Mouse (Mus musculus): Measurements from ENCODE around the gene Gm17545.

The Gm17545 gene

DNA sequence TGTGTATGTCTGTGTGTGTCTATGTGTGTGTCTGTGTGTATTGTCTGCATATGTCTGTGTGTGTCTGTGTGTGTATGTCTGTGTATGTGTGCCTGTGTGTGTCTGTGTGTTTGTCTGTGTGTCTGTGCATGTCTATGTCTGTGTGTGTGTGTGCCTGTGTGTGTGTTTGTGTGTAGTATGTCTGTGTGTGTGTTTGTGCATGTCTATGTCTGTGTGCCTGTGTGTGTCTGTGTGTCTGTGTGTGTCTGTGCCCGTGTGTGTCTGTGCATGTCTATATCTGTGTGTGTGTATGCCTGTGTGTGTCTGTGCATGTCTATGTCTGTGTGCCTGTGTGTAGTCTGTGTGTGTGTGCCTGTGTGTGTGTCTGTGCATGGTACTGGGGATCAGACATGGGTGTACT lies 9.0 kb upstream of the Gm17545 start:
- no peak for DNase-seq (ENCODE audit: low read depth, low spot score)

GRCm38 (mm10) chr9:22447213-22447612 lies 6.9 kb upstream of the Gm17545 start:
- no peak for DNase-seq (ENCODE audit: low read depth, low spot score)

GRCm38 (mm10) chr9:22448420-22448819 lies 5.7 kb upstream of the Gm17545 start:
- DNase-seq (ENCODE audit: low read depth, low spot score) = no peak

DNA sequence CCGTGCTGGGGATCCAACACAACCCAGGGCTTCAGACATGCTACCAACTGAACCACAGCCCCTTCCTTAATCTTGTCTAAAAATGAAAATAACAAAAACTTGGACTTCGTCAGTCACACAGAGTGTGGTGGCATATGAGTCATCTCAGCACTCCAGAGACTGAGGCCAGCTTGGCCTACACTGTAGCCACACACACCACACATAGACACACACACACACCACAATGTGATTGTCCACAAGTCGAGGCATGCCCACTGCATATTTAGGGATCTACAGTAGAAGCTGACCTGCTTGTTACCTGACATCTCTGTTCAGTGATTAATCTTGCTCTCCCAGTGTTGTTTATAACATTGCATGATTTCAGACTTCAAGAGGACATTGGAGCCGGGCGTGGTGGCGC lies 4.9 kb upstream of the Gm17545 start:
- DNase-seq (ENCODE audit: low read depth, low spot score) = no peak

GRCm38 (mm10) chr9:22452697-22453096 lies 1.4 kb upstream of the Gm17545 start:
- DNase-seq (ENCODE audit: low read depth, low spot score) = no peak

DNA sequence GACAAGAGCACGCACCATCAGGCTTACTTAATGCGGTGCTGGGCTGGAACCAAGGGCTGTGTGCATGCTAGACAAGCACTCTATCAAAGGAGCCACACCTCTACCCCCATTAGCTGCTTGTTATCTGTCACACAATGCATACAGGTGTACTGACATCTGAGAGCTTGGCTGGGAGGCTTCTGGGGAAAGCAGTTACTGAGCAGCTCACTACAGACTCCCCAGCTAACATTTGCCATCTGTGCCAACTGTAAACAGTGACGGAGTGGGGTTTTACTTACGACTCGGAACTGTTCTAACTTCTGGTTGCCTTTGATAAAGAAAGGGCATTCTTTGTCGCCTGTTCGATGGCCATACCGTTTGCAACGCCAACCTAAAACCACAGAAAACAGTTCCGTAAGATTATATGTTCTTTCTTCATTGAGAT lies 577 bp upstream of the Gm17545 start:
- DNase-seq (ENCODE audit: low read depth, low spot score) = no peak

DNA sequence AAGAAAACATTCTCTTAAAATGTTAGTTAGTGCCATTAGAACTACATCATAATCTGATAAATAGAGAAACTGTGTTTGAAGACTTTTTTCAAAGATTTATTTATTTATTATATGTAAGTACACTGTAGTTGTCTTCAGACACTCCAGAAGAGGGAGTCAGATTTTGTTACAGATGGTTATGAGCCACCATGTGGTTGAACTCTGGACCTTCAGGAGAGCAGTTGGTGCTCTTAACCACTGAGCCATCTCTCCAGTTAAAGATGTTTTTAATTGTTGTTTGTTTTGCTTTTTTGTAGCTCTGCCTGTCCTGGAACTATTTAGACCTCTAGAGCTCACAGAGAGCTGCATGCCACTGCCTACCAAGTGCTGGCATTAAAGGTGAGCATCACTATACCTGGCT lies 951 bp downstream of the Gm17545 start:
- DNase-seq (ENCODE audit: low read depth, low spot score) = no peak

DNA sequence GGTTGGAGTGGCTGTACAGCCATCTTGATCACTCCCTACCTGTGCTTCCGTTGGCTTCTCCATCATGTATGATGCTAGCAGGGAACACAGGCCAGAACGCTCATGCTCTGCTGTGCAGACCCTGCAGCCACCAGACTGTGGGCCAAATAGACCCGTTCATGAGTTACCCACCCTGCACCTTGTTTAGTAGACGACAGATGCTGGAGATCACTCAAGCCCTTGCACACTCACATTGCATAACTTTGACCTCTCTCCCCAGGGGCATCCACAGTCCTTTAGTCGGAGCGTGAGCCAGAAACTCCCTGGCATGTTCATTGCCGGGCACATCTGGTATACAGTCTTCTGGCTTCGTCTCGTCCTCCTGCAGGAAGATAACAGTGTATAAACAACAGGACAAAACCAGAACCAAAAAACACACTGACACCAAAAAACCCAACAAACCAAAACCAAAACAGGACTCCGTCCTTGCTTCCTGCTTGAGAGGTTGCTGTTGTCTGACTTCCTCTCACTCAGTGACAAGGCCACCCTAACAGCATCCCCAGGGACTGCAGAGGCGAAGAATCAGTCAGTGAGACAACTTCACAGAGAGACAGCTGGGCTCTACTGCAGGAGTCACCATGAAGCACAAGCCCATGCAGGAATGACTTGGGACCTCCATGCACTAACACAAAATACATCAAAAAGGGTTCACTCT lies 3.2 kb downstream of the Gm17545 start:
- DNase-seq (ENCODE audit: low read depth, low spot score) = no peak

- no peak for DNase-seq (ENCODE audit: low read depth, low spot score)
These were observed 7.9 kb downstream of the Gm17545 start for GRCm38 (mm10) chr9:22461946-22462345.

DNA sequence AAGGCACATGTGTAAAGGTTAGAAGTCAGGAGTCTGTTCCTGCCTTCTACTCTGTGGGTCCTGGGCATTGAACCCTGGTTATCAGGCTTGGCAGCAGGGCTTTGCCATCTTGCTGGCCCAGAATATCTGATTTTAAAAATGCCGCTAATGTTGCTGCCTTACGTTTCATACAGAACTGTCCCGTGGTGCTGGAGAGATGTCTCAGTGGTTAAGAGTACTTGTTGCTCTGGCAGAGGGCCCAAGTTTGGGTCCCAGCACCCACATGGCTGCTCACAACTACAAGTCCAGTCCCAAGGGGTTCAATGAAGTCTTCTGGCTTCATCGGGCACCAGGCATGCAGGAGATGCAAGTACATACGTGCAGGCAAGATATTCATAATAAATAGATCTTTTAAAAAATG lies 12.1 kb downstream of the Gm17545 start:
- DNase-seq (ENCODE audit: low read depth, low spot score) = no peak

GRCm38 (mm10) chr9:22467371-22468169 lies 13.5 kb downstream of the Gm17545 start:
- peak; percentile 29 for DNase-seq (ENCODE audit: low read depth, low spot score)

DNA sequence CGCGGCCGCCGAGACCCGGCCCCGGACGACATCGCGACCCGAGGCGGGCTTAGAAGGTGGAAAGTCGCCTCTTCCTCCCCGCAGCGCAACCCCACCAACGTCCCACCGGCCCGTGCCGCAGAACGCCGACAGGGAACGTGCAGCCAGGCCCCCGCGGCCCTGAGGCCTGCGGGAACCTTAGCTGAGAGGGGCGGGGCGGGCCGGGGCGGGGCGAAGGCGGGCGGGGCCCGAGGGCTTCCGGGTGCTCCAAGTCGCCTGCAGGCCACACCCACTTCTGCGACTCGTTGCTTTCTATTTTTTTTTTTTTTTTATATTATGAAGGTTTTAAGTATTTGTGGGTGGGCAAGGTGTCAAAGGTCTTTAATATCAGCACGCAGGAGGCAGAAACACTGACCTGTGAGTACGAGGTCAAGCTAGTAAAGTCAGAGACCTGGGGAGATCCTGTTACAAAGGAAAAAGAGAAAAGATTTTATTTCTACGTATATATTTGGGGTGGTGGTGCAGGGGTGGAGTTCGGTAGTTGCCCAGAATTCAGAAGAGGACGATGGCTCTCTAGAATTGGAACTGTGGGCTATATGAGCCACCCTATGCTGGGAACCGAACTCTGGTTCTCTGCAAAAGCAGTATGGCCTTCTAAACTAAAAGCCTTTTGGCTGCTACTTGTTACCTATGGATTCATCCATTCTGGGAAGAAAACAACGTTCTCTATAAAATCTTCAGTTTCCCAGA lies 14.2 kb downstream of the Gm17545 start:
- peak; percentile 70 for DNase-seq (ENCODE audit: low read depth, low spot score)

DNA sequence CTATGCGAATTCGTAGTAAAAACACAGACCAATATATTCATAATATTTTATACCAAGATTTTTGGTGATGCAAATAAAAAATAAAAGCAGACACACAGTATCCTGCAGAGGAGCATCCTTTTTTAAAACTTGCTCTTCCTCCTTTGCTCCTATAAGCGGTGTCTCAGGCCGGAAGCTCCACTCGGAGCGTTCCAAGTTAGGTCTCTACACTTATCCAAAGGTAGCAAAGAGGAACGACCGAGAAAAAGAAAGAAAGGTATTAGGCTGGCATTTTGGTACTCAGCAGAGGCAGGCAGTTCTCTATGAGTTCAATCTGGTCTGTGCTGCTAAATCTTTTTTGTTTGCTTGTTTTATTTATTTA lies 14.8 kb downstream of the Gm17545 start:
- no peak for DNase-seq (ENCODE audit: low read depth, low spot score)

DNA sequence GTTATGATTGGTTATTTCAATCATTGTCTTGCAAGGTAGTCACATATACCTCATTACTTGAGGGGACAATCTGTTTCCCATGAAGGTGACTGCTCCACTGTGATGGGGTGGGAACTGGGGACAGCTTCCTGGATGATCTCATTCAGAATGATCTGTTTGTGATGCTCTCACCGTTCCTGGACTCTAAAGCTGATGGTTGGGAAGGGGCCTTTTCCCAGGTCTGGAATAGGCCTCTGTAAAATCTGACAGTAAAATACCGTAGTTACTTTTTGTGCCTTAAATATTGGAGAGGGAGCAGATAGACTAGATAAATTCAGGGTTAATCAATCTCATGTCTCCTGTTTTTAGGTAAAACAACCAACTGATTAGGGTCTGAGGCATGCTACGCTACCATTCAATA lies 15.6 kb downstream of the Gm17545 start, which contains the start of gene Rp9:
Gene Rp9 (minus strand): TSS at position 101 of the 400 bp plus-strand sequence.
- no peak for DNase-seq (ENCODE audit: low read depth, low spot score)

DNA sequence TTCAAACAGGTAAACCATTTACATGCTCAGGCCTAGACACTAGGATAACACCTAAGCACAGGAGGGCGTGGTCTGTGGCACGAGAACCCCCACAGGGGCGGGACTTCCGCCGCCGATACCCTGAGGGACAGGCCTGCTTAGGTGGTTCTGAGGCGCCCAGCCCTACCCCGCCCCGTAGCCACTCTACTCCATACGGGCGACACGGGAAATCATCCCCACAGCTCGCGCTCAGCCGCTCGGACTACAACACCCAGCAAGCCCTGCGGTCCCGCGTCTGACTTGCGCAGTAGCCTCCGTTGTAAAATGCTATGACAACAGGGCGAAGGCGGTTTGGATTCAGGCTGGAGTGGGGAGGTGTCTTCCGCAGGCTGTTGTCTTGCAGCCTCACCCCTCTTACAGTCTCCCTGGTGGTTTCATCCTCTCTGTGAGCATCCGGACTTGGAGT lies 21.4 kb downstream of the Gm17545 start, which contains the start of gene Bbs9:
Gene Bbs9 (plus strand): TSS at position 292 of the 445 bp plus-strand sequence.
- peak; percentile 99 for DNase-seq (ENCODE audit: low read depth, low spot score)

- DNase-seq (ENCODE audit: low read depth, low spot score) = peak; percentile 16
These were observed 22.2 kb downstream of the Gm17545 start for GRCm38 (mm10) chr9:22476265-22476664.

- peak; percentile 53 for DNase-seq (ENCODE audit: low read depth, low spot score)
These were observed 24.9 kb downstream of the Gm17545 start for GRCm38 (mm10) chr9:22478946-22479345.

DNA sequence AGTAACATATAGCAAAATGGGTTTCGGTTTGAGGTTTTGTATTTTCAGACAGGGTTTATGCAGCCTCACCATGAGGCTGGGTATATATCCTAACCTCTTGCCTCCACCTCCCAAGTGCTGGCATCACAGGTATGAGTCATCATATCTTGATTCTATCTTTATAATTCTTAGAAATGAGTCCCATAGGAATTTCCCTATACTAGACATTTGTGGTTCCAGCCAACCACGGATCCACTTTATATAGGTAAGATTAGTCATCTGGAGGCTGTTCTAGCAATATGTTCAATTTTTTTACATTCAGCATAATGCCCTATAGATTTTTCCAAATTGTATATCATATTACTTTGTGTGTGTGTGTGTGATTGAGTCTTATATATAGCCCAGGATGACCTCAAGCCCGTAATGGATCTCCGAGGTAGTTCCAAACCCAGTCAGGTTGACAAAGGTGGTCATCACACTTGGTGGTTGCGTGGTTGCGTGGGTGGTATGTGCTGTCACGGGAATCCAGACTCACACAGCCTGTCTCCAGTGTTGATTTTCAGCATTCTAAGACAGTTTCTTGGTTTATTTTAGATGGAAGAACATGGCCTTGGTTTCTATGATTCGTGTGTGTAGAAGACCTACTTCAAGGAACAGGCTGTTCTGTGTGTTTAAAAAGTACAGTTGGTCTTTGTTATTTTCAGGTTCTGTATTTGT lies 29.9 kb downstream of the Gm17545 start:
- no peak for DNase-seq (ENCODE audit: low read depth, low spot score)

DNA sequence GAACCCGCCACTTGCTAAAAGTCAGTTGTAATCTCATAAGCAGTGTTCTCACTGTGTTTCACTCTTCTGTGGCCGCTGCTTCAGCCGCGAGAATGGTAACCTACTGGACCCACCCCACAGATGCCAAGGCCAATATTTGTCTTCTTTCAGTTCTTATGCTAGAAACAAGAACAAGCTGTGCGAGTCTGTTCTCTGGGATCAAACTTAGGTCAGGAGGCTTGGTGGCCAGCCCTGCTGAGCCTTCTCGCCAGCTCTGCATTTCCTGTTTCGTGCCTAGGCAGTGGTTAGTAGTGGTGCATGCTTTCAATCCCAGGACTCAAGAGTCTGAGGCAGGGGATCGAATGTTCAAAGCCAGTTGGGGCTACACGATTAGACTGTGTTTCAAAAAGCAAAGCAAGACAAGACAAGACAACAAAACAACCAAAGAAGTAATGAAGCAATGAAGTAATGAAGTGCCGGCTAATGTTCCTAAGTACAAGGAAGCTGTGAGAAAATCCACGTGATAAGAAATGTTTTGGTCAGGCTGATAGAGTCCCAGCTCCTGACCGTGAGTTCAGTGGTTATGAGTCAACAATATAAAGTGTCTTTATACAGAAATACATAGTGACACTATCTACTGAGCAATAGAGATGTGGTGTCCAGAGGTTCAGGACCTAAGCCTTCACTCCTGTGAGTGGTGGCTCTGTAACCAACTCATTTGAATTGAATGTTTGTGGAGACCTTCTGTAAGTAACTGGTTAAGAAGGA lies 30.6 kb downstream of the Gm17545 start:
- DNase-seq (ENCODE audit: low read depth, low spot score) = no peak

DNA sequence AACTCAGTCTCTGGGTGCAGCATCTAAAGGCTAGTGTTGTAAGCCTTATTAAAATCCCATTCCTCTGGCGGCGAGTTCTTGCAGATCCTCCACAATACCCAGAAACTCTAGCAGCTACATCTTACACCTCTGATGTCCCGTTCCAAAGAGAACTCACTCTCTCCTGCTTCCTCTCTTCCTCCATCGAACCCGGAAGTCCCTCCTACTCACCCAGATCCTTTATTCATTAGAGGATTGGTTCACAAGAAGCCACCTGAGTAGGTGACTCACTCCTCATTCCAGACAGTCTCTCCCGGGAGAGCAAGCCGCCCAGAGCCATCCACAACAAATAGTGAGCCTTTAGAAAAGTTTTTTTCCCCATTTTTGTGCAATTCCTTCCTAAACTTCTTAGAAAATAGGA lies 32.1 kb downstream of the Gm17545 start:
- peak; percentile 49 for DNase-seq (ENCODE audit: low read depth, low spot score)

DNA sequence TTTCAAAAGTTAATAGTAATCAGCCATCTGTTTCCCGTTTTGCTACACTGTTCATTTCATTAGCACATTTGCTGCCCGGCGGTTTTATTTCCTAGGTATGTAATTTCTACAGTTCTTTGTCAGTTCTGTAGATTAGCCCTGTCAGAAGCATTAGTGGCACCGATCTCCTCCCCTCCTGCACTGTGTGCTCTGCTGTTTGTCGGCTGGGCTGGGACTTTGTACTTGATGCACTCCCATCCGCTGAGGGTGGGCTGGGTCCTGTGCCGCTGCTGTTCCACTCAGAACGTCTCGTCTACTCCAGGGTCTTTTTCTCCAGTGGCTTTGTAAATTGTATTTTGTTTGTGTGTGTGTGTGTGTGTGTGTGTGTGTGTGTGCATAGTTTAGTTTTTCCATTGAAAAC lies 34.9 kb downstream of the Gm17545 start:
- no peak for DNase-seq (ENCODE audit: low read depth, low spot score)

Data from ES-CJ7 (cell line).